Mouse (Mus musculus): ENCODE data around the gene Cd68.

DNA sequence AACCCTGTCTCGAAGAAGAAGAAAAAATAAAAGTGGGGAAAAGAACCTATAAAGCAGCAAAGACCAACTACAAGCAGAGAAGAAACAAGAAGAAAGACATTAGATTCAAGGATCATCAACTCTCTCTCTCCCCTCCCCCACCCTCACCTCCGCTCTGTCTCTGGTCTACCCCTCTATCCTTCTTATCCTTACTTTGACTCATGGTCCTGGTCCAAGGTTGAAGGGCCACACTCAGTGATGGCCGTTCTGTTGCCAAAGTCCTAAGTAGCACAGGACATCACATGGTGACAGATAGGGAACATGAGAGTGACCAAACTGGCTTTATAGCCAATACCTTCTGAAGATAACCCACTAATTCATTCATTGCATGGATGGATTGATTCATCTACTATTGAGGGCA lies 31.4 kb upstream of the Cd68 start:
- TF ChIP-seq CTCF (IDR thresholded peaks at IDR 0.05; ENCODE audit: low read depth) (no peak), EP300 (IDR thresholded peaks at IDR 0.05; ENCODE audit: low read depth) (no peak)

All from heart, postnatal 0 days (tissue).